ENCODE assay signal across 1 mouse cellular context in the genomic region with DNA sequence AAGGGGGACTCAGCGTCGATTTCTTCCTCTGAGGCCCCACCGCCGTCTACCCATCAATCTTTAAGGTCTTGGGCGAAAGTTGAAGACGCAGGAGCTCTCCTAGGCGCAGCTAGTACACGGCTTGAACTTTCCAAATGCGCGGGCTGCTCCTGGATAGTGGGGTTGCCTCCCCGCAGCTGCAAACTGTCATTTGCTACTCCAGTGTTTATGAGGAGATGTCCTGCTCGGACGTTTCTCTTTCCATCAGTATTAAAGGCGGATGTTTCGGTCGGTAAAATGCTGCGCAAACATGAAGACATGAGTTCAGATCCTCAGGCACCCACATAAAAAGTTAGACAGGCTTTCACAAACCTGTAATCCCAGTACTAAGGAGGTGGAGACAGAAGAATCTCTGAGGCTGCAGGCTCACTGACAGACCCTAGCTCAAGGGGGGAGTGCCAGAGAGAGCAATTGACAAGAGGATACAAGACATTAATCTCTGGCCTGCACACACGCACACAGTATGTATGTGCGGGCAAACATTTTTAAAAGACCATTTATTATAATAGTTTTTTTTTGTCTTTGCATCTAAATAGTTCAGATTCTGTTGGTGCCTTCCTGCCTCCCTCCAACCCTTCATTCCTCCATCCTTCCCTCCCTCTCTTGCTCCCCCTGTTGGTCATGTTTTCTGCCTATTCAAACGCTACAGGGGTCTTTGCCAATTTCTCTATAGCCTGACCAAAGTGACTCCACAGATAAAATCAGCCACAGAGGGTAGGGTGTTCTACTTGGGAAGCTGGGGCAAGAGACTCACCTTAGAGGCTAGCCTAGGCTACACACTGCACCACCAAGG.
TF ChIP-seq lines count a peak whose summit lies in the region.

A gene (minus strand): TSS at position 639 of the 832 bp plus-strand sequence.

TF ChIP-seq in MEL, 35 proteins besides CTCF, POLR2A, EP300 and RAD21 (continued from another document):
- no peak for TF ChIP-seq KAT2A (conservative IDR thresholded peaks at IDR 0.05; ENCODE audit: low read depth, low read length)
- TF ChIP-seq MXI1 (IDR thresholded peaks at IDR 0.05; ENCODE audit: low read depth, low read length) = no peak
- TF ChIP-seq MAX (IDR thresholded peaks at IDR 0.05; ENCODE audit: low read length) = no peak
- TF ChIP-seq MEF2A (IDR thresholded peaks at IDR 0.05; ENCODE audit: extremely low read depth, insufficient replicate concordance, low read depth, low read length, poor library complexity, severe bottlenecking) = no peak
- TF ChIP-seq GABPA (IDR thresholded peaks at IDR 0.05; ENCODE audit: low read depth, low read length) = no peak
- TF ChIP-seq MAFK (IDR thresholded peaks at IDR 0.05; ENCODE audit: borderline replicate concordance, low read depth, low read length) = no peak
- TF ChIP-seq NRF1 (IDR thresholded peaks at IDR 0.05; ENCODE audit: insufficient read depth, low read depth, low read length, poor library complexity, severe bottlenecking) = no peak
- TF ChIP-seq USF1 (IDR thresholded peaks at IDR 0.05; ENCODE audit: low read depth, low read length) = no peak
